Mouse (Mus musculus): Measurements from ENCODE around the gene Exosc6. TPM values are rescaled to one million over a fixed set of nuclear protein-coding genes. Genes with fewer than 3 reads are reported as not detected.
A peak's percentile ranks its signal among the peaks of the same experiment; 100 is the strongest.
"Not testable (repeated sequence)": the region's sequence is repeated elsewhere in the genome, so short reads cannot be mapped to it uniquely, and the experiment has no call there.

Exosc6 gene
- polyA plus RNA-seq, 1 experiment from 2014 or later, result 14.5 TPM

DNA sequence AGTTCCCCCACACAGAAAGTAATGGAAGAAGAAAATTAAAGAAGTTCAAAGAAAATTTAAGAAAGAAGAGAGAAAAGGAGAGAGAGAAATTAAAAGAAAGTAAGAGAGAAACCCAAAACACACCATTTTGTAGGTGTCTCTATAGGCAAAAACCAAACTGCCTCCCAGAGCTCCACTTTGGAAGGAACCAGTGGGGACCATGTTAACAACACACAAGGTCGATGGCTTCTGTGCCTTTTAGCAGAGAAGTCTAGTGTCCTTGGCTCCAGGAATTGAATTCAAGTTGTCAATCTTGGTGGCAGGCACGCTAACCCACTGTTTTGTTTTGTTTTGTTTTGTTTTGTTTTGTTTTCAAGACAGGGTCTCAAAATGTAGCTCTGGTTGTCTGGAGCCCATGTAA is 6.8 kb downstream of the Exosc6 start:
- ATAC-seq (ENCODE audit: borderline replicate concordance, extremely low read depth, low FRiP score, low TSS enrichment), result no peak
- Histone ChIP-seq H3K4me1 (peaks cover 13% of the 10 kb centered on the region), H3K9ac (no peak overlapping the region), H3K36me3 (no peaks in the 10 kb centered on the region), H3K4me3 (peak overlapping the region; percentile 72; the same call in 1 of the 2 replicates), H3K27me3 (no peaks in the 10 kb centered on the region), H3K4me2 (peak overlapping the region; percentile 78), H3K9me3 (no peaks in the 10 kb centered on the region), H3K27ac (no peak overlapping the region)
- WGBS, result 41% methylated on average over 2 of the region's 2 CpGs

DNA sequence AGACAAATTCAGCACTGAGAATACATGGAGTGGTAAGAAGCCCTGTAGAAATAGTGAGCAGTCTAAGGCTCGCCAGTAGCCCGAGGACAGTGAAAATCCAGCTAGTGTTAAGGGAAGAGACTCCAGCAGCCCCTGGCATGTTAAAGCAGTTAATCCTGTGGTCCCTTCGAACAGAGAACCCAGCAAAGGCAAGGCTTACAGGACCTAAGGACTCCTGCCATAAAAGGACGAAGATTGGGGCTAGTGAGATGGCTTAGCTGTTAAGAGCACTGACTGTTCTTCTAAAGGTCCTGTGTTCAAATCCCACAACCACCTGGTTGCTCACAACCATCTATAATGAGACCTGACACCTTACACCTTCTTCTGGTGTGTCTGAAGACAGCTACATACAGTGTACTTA is 10.2 kb downstream of the Exosc6 start:
- H3K9me3 ChIP-seq, result no peaks in the 10 kb centered on the region
- no peak for ATAC-seq (ENCODE audit: borderline replicate concordance, extremely low read depth, low FRiP score, low TSS enrichment)
- peaks cover 5% of the 10 kb centered on the region; the same call in 1 of the 2 replicates for H3K4me1 ChIP-seq
- H3K4me2 ChIP-seq, result no peak overlapping the region
- 66% methylated on average over 4 of the region's 4 CpGs for WGBS
- H3K36me3 ChIP-seq, result no peaks in the 10 kb centered on the region
- H3K4me3 ChIP-seq, result no peak overlapping the region
- H3K9ac ChIP-seq, result no peak overlapping the region
- H3K27me3 ChIP-seq, result no peaks in the 10 kb centered on the region
- H3K27ac ChIP-seq, result no peak overlapping the region

DNA sequence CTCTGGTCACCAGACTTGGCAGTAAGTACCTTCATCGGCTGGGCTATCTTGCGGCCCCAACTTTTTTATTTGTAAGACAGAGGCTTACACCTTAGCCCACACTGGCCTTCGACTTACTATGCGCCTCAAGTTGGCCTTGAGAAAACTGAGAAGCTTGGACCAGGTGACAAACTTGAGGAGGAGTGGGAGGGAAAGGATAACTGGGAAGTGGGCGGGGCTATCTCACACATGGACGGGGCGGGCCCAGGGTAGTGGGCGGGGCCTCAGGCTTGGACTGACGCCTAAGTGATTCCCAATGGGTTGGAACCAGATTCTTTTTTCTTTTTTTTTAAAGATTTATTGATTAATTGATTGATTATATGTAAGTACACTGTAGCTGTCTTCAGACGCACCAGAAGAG is 11.3 kb downstream of the Exosc6 start:
- no peak for ATAC-seq (ENCODE audit: borderline replicate concordance, extremely low read depth, low FRiP score, low TSS enrichment)
- H3K4me3 ChIP-seq, result no peak overlapping the region
- no peaks in the 10 kb centered on the region for H3K9me3 ChIP-seq
- H3K4me1 ChIP-seq, result no peaks in the 10 kb centered on the region
- 25% methylated on average over 10 of the region's 10 CpGs for WGBS
- H3K27me3 ChIP-seq, result no peaks in the 10 kb centered on the region
- H3K36me3 ChIP-seq, result no peaks in the 10 kb centered on the region
- H3K9ac ChIP-seq, result no peak overlapping the region
- H3K27ac ChIP-seq, result no peak overlapping the region
- no peak overlapping the region for H3K4me2 ChIP-seq

DNA sequence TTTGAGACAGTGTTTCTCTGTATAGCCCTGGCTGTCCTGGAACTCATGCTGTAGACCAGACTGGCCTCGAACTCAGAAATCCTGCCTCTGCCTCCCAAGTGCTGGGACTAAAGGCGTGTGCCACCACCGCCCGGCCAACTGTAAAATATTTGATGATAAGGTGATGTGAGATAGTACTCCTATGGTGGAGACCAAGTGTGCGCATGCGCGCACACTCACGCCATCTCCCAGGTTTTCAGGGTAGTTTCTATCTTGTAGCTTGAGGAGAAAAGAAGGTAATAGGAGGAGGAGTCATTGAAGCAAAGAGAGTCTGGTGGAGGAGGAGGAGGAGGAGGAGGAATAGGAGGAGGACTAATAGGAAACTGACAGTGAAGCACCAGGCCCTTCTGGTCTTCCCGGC is 12.5 kb downstream of the Exosc6 start:
- not testable (repeated sequence) for H3K36me3 ChIP-seq; H3K9ac ChIP-seq; H3K27ac ChIP-seq; ATAC-seq (ENCODE audit: borderline replicate concordance, extremely low read depth, low FRiP score, low TSS enrichment); H3K4me1 ChIP-seq; H3K4me3 ChIP-seq; H3K27me3 ChIP-seq; H3K9me3 ChIP-seq; H3K4me2 ChIP-seq
- WGBS, result 85% methylated on average over 9 of the region's 9 CpGs

DNA sequence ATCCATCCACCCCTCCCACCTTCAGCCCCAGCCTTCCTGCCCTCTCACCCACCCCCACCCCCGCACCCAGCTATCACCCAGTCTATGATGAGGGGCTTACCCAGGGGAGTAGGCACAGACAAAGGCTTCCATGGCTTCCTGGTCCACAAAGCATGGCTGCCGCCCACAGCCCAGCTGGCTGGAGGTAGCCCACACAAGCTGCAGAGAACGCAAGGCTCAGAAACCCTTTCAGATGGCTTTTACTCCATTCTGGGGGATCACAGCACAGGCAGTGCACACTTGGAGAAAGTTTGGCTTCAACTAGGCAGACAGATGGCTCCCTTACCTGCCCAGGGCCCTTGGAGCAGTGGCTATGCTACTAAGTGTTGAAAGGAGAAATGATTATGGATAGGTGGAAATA is 19.8 kb downstream of the Exosc6 start:
- no peak overlapping the region for H3K4me2 ChIP-seq
- H3K36me3 ChIP-seq, result no peaks in the 10 kb centered on the region
- H3K9ac ChIP-seq, result no peak overlapping the region
- ATAC-seq (ENCODE audit: borderline replicate concordance, extremely low read depth, low FRiP score, low TSS enrichment), result no peak
- no peaks in the 10 kb centered on the region for H3K27me3 ChIP-seq
- H3K9me3 ChIP-seq, result no peaks in the 10 kb centered on the region
- H3K4me1 ChIP-seq, result no peaks in the 10 kb centered on the region
- H3K4me3 ChIP-seq, result no peak overlapping the region
- no peak overlapping the region for H3K27ac ChIP-seq
- WGBS, result 88% methylated on average over 3 of the region's 3 CpGs

DNA sequence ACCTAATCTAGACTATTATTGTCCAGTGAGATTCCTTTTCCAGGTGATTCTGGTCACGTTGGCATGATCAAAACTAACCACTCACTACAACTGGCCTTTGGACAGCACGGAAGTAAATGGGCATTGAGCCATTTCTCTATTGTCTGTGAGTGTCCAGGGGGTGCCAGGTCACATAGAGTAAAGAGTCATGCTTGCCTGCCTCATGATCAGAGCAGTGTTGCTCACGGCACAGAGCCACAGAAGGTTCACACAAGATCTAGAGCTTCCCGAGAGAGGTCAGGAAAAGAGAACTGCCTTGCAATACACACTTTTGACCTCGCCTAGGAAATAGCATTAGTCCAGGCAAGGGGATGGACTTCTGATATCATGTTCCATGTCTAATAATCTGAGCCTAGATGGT is 23.3 kb downstream of the Exosc6 start:
- no peak overlapping the region for H3K27ac ChIP-seq
- H3K4me2 ChIP-seq, result no peak overlapping the region
- H3K4me3 ChIP-seq, result no peak overlapping the region
- H3K27me3 ChIP-seq, result no peaks in the 10 kb centered on the region
- ATAC-seq (ENCODE audit: borderline replicate concordance, extremely low read depth, low FRiP score, low TSS enrichment), result no peak
- H3K36me3 ChIP-seq, result no peaks in the 10 kb centered on the region
- H3K9me3 ChIP-seq, result no peaks in the 10 kb centered on the region
- no peaks in the 10 kb centered on the region for H3K4me1 ChIP-seq
- WGBS, result 65% methylated on average over 5 of the region's 5 CpGs
- H3K9ac ChIP-seq, result no peak overlapping the region

DNA sequence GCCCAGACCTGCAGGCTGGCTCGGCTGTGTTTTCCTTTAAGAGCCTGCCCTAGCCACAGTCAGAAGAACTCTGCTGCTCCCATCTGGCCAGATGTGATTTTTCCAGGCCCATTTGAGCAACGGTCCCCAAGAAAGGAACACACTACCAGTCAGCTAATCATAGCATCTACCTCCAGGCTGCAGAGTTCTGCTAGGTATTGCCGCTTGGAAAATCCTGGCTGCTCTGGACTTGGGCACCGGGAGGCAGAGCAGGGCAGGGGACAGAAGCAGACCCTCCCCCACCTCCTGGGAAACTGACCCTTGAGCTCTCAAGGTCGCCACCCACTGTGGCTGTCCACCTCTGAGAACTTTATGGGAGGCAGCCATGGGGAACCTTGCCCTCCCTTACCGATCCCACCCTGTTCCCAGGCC is 23.7 kb downstream of the Exosc6 start:
- no peaks in the 10 kb centered on the region for H3K36me3 ChIP-seq
- no peaks in the 10 kb centered on the region for H3K9me3 ChIP-seq
- no peak overlapping the region for H3K4me3 ChIP-seq
- H3K4me2 ChIP-seq, result no peak overlapping the region
- WGBS, result 28% methylated on average over 6 of the region's 6 CpGs
- H3K27me3 ChIP-seq, result no peaks in the 10 kb centered on the region
- ATAC-seq (ENCODE audit: borderline replicate concordance, extremely low read depth, low FRiP score, low TSS enrichment), result no peak
- H3K9ac ChIP-seq, result no peak overlapping the region
- H3K4me1 ChIP-seq, result no peaks in the 10 kb centered on the region
- H3K27ac ChIP-seq, result no peak overlapping the region

DNA sequence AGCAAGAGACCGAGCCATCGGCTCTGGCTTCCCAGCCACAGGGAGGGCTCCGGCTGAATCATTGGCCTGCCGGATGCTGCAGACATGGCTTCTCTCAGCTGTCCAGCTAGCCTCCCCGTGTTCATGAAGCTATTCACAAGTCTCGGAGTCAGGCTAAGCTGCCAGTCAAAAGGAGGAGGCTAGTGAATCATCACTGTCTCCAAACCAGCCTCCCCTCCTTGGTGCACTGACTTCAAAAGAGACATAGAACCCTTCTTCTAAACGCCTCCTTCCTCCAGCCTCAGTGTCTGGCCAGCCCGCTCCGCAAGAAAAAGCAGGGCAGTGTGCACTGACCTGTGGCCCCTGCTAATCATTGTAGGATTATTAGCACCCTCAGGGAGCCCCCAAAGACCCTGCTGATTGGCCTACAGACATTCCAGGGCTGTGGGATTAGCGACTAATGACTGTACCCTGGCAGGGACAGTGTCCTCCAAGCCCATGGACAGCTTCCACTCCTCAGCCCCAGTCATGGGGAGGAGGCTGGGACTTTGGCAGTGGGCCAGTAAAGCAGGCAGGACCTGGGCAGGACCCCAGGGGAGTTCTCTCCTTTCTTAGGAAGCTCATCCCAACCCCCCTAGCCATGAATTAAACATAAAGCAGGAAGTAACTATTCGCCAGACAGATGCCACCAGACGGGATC is 25.6 kb downstream of the Exosc6 start:
- no peak overlapping the region for H3K9ac ChIP-seq
- H3K9me3 ChIP-seq, result no peaks in the 10 kb centered on the region
- H3K4me2 ChIP-seq, result no peak overlapping the region
- H3K4me3 ChIP-seq, result no peak overlapping the region
- no peak overlapping the region for H3K27ac ChIP-seq
- no peaks in the 10 kb centered on the region for H3K36me3 ChIP-seq
- no peaks in the 10 kb centered on the region for H3K4me1 ChIP-seq
- WGBS, result 57% methylated on average over 12 of the region's 12 CpGs
- no peak for ATAC-seq (ENCODE audit: borderline replicate concordance, extremely low read depth, low FRiP score, low TSS enrichment)
- H3K27me3 ChIP-seq, result no peaks in the 10 kb centered on the region

DNA sequence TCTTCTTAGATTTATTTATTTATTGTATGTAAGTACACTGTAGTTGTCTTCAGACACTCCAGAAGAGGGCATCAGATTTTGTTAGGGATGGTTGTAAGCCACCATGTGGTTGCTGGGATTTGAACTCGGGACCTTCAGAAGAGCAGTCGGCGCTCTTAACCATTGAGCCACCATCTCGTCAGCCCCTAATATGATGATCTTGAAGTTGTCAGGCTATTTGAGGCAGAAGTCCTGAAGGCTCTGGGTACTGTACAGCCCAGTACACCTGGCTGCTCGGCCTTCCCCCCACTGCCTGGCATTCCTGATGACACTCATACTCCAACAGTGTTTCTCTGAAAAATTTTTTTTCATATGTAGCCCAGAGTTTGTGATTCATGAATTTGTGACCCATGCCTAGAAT is 27.8 kb downstream of the Exosc6 start:
- not testable (repeated sequence) for H3K36me3 ChIP-seq; H3K27me3 ChIP-seq; H3K27ac ChIP-seq; ATAC-seq (ENCODE audit: borderline replicate concordance, extremely low read depth, low FRiP score, low TSS enrichment); H3K4me3 ChIP-seq; H3K4me2 ChIP-seq; H3K9me3 ChIP-seq; H3K9ac ChIP-seq; H3K4me1 ChIP-seq
- WGBS, result 84% methylated on average over 5 of the region's 5 CpGs

DNA sequence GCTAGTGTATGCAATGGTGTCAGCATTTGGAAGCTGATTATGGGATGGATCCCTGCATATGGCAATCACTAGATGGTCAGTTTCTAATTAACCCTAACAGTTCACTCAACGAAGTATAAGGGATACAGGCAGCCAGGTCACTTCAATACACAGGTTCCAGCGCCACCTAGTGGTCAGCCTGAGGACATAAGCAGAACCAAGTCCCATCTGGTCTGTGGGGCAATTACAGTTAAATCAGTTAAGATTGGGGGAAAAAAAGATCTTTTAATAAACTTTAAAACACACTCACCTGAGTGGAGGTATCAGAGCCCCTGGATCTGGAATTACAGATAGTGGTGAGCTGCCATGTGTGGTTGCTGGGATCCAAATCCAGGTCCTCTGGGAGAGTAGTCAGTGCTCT is 34.0 kb downstream of the Exosc6 start:
- H3K9me3 ChIP-seq, result no peaks in the 10 kb centered on the region
- H3K27me3 ChIP-seq, result no peaks in the 10 kb centered on the region
- H3K36me3 ChIP-seq, result no peaks in the 10 kb centered on the region
- no peak overlapping the region for H3K4me2 ChIP-seq
- H3K4me1 ChIP-seq, result peaks cover 5% of the 10 kb centered on the region; the same call in 1 of the 2 replicates
- ATAC-seq (ENCODE audit: borderline replicate concordance, extremely low read depth, low FRiP score, low TSS enrichment), result no peak
- no peak overlapping the region for H3K4me3 ChIP-seq
- H3K27ac ChIP-seq, result no peak overlapping the region
- 0% methylated on average over 2 of the region's 2 CpGs for WGBS
- no peak overlapping the region for H3K9ac ChIP-seq

DNA sequence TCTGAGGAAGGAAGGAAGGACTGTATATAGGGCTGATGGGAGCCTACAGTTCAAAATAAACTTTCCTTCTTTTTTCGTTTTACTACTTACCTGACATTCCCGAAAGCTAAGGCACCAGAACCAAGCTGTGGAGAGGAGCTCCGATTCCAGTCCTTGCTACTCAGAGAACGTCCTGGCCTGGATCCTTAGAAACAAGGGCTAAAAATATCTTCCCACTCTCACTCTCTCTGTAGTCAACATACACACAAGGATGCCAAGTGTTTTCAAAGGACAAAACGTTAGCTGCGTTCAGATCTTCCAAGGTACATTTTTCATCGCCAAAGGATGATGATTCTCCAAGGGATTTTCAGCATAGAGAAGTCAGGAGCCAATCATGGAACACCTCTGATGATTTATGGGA is 35.6 kb downstream of the Exosc6 start:
- WGBS, result 72% methylated on average over 7 of the region's 7 CpGs
- Histone ChIP-seq H3K4me1 (peaks cover 19% of the 10 kb centered on the region), H3K36me3 (no peaks in the 10 kb centered on the region), H3K4me3 (no peak overlapping the region), H3K27me3 (no peaks in the 10 kb centered on the region), H3K9me3 (no peaks in the 10 kb centered on the region), H3K27ac (no peak overlapping the region), H3K4me2 (no peak overlapping the region), H3K9ac (no peak overlapping the region)
- ATAC-seq (ENCODE audit: borderline replicate concordance, extremely low read depth, low FRiP score, low TSS enrichment), result no peak

DNA sequence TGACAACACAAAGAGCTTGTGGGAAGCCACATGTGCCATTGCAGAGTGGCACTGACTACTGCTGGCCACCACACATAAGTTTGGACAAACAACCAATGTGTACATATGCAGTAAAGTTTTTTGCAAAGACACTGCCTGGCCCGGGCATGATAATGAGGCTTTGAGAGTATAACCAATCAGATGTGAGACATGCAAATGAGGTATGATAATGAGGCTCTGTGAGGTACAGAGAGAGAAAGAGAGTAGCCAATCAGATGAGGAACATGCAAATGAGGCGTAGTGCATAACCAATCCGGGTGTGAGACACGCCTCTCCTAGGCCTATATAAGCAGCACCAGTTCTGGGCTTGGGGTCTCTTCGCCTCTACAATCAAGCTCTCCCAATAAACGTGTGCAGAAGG is 36.2 kb downstream of the Exosc6 start, which contains the start of gene Clec18a:
Clec18a (minus strand) TSS at position 101 of the 400 bp plus-strand sequence.
- H3K4me1 ChIP-seq, result peaks cover 19% of the 10 kb centered on the region
- 90% methylated on average over 6 of the region's 6 CpGs for WGBS

More for the DNA sequence above, 36.2 kb downstream of the Exosc6 start, which contains the start of gene Clec18a:
- not testable (repeated sequence) for H3K27ac ChIP-seq; ATAC-seq (ENCODE audit: borderline replicate concordance, extremely low read depth, low FRiP score, low TSS enrichment); H3K27me3 ChIP-seq; H3K4me2 ChIP-seq; H3K4me3 ChIP-seq; H3K9me3 ChIP-seq; H3K9ac ChIP-seq; H3K36me3 ChIP-seq
